9 mouse cellular contexts compared by ENCODE assay signal in genomic region chr13:34150271-34151027, GRCm38 (mm10). TPM values are rescaled to one million over a fixed set of nuclear protein-coding genes. Genes with fewer than 3 reads are reported as not detected.
A peak's percentile ranks its signal among the peaks of the same experiment; 100 is the strongest.
DNase-seq lines count a peak whose midpoint lies in the region; ATAC-seq and TF ChIP-seq lines count a peak whose summit lies in the region.
"Had no signal": no experiment of that assay in that cellular context is flagged by ENCODE, and none has a peak within 500 bp of the region (broad histone marks: within the 10 kb centered on the region; RNA-seq: fewer than 3 reads in every experiment).

No protein-coding gene starts in this region.

- no peak overlapping the region; the same call in 1 of the 2 replicates for H3K27ac ChIP-seq in ES-E14 (ENCODE audit: insufficient read depth, low read depth, low read length, poor library complexity, severe bottlenecking)
- H3K27ac ChIP-seq in forebrain, embryonic 16.5 days (ENCODE audit: low read length), result peak overlapping the region; percentile 99

- peaks cover 28% of the 10 kb centered on the region in 2 experiments for H3K4me1 ChIP-seq in ES-E14 (ENCODE audit: control insufficient read depth in 2 of 2, insufficient read depth in 2 of 2, low read length in 2 of 2, poor library complexity in 1 of 2)
- peaks cover 51% of the 10 kb centered on the region for H3K4me1 ChIP-seq in forebrain, embryonic 16.5 days (replicated peaks; ENCODE audit: control insufficient read depth, insufficient read depth, low read length)

- 0 out of 2 replicates have a peak overlapping the region, but pooled peaks have one; percentile 41 for H3K9ac ChIP-seq in ES-E14 (ENCODE audit: insufficient read depth, low read depth, low read length, poor library complexity, severe bottlenecking)
- H3K9ac ChIP-seq in forebrain, embryonic 16.5 days (replicated peaks; ENCODE audit: low read depth, low read length), result peak overlapping the region; percentile 41

- no peaks in the 10 kb centered on the region for H3K27me3 ChIP-seq in forebrain, embryonic 16.5 days (replicated peaks; ENCODE audit: control insufficient read depth, insufficient read depth, low read length)

- 8% methylated on average over 19 of the region's 19 CpGs for WGBS in forebrain, embryonic 16.5 days

- peak; percentile 41 to 68 for DNase-seq in cerebellum, postnatal 25 days
- no peak for DNase-seq in cerebellum, adult 11 months
- DNase-seq in ES-E14 (ENCODE audit: low read depth, low spot score), result no peak
- DNase-seq in layer of hippocampus, postnatal 25 days (ENCODE audit: extremely low spot score in 1 of 2, low spot score in 1 of 2), result peak; percentile 33 to 57
- DNase-seq in neural tube, embryonic 10.5 days (ENCODE audit: extremely low spot score, low spot score), result peak; percentile 52
- no peak for DNase-seq in lung, postnatal 36 days

- no peaks in the 10 kb centered on the region for H3K9me3 ChIP-seq in ES-E14 (ENCODE audit: control insufficient read depth, insufficient read depth, low read depth, low read length)
- no peaks in the 10 kb centered on the region for H3K9me3 ChIP-seq in forebrain, embryonic 16.5 days (ENCODE audit: control insufficient read depth, low read length)

- H3K36me3 ChIP-seq in ES-E14 (ENCODE audit: control insufficient read depth, insufficient read depth, low read length, poor library complexity, severe bottlenecking), result no peaks in the 10 kb centered on the region
- no peaks in the 10 kb centered on the region for H3K36me3 ChIP-seq in forebrain, embryonic 16.5 days (ENCODE audit: control insufficient read depth, insufficient read depth)

- no peak for ATAC-seq in forebrain, embryonic 16.5 days
- ATAC-seq in megakaryocyte, adult 5-6 weeks (ENCODE audit: poor library complexity, severe bottlenecking), result no peak

- in situ Hi-C loops in ES-E14 (cut with MboI; ENCODE audit: low sequenced_read_pairs in 2 of 2, unreplicated experiment in 2 of 2), result no loop called here

- H3K4me2 ChIP-seq in forebrain, embryonic 16.5 days (ENCODE audit: low read length), result peak overlapping the region; percentile 61

- peak overlapping the region in 1 of 2 experiments; percentile 1; a peak in 1 of 4 replicates for H3K4me3 ChIP-seq in ES-E14 (ENCODE audit: insufficient read depth in 1 of 2, low read depth in 1 of 2, low read length in 2 of 2, poor library complexity in 1 of 2, severe bottlenecking in 1 of 2)
- peak overlapping the region; percentile 19 for H3K4me3 ChIP-seq in forebrain, embryonic 16.5 days (replicated peaks; ENCODE audit: low read length)
- H3K4me3 ChIP-seq: erythroblast, embryonic 14.5 days had no signal

TF ChIP-seq in ES-E14, 5 proteins besides CTCF, POLR2A, EP300 and RAD21:
- TF ChIP-seq HCFC1 (IDR thresholded peaks at IDR 0.05; ENCODE audit: borderline replicate concordance, insufficient read depth, low read length) (no peak), CHD2 (IDR thresholded peaks at IDR 0.05; ENCODE audit: low read depth, low read length) (no peak), MAFK (IDR thresholded peaks at IDR 0.05; ENCODE audit: insufficient read depth, low read depth, low read length) (no peak), ZNF384 (IDR thresholded peaks at IDR 0.05; ENCODE audit: low read depth, low read length) (no peak), ZC3H11A (IDR thresholded peaks at IDR 0.05; ENCODE audit: borderline replicate concordance, low read depth, low read length) (no peak)

RNA-seq across cellular contexts. Expression of gene Psmg4, which starts 12.3 kb away (rescaled TPM):
- 80.1 and 99.8 TPM in 2 replicates for total RNA-seq in ES-E14 (2012; rRNA removed)
- 82.3 and 89.0 TPM in 2 replicates for polyA plus RNA-seq in forebrain, embryonic 16.5 days (2015; fragmentation: Nextera tagmentation; extraction: Ambion mirVana)
- total RNA-seq in layer of hippocampus, postnatal 25 days (2021), result 10 to 100 TPM; 26.2 to 26.7 TPM
- total RNA-seq in megakaryocyte, adult 5-6 weeks (2015), result 54.0 and 59.5 TPM in 2 replicates
- total RNA-seq in megakaryocyte, adult 5-6 weeks (2017), result 182 TPM in 2 replicates

RNA-seq across cellular contexts. Expression of gene Tubb2b, which starts 20.2 kb away (rescaled TPM):
- 122 and 139 TPM in 2 replicates for total RNA-seq in ES-E14 (2012; rRNA removed)
- polyA plus RNA-seq in forebrain, embryonic 16.5 days (2015; fragmentation: Nextera tagmentation; extraction: Ambion mirVana), result 1,170 and 1,210 TPM in 2 replicates
- total RNA-seq in layer of hippocampus, postnatal 25 days (2021), result 100 to 1,000 TPM; 319 to 347 TPM
- not detected in 2 replicates for total RNA-seq in megakaryocyte, adult 5-6 weeks (2015)
- 0.15 and 0.53 TPM in 2 replicates for total RNA-seq in megakaryocyte, adult 5-6 weeks (2017)

Comparison
In these comparisons a context has a peak if more than half of its experiments do, and no peak if none do; other contexts are left out.
1. DNase-seq: peak in cerebellum, postnatal 25 days (2 of 2), layer of hippocampus, postnatal 25 days (2 of 2) and neural tube, embryonic 10.5 days (single experiment); none in cerebellum, adult 11 months (single experiment), ES-E14 (single experiment) and lung, postnatal 36 days (single experiment).
2. RNA of gene Tubb2b, which starts 20.2 kb away (total RNA-seq): 319 to 347 TPM in layer of hippocampus, postnatal 25 days and 122 to 139 TPM in ES-E14; 0.15 to 0.53 TPM in megakaryocyte, adult 5-6 weeks; every median in the first group is over 10 times any median in the second.